Mouse (Mus musculus): ENCODE results near the gene Supt4a. TPM values are rescaled to one million over a fixed set of nuclear protein-coding genes. Genes with fewer than 3 reads are reported as not detected.

The Supt4a gene
- polyA plus RNA-seq, 1 experiment: 43.3 TPM

GRCm38 (mm10) chr11:87745632-87746555 lies 8.5 kb downstream of the Supt4a start:
- TF ChIP-seq POLR2A (IDR thresholded peaks at IDR 0.05; ENCODE audit: low read depth, low read length) (no peak), CTCF (IDR thresholded peaks at IDR 0.05; ENCODE audit: extremely low read depth, insufficient read length, insufficient replicate concordance, low read depth, low read length) (no peak)
- Histone ChIP-seq H3K36me3 (ENCODE audit: control insufficient read depth, insufficient read depth, low read length) (peaks cover 13% of the 10 kb centered on the region), H3K4me3 (ENCODE audit: low read depth, low read length) (no peak overlapping the region), H3K27me3 (ENCODE audit: control insufficient read depth, insufficient read depth, low read length) (no peaks in the 10 kb centered on the region), H3K4me1 (ENCODE audit: control insufficient read depth, insufficient read depth, insufficient read length, low read length) (peaks cover 2% of the 10 kb centered on the region; the same call in 1 of the 2 replicates), H3K27ac (ENCODE audit: insufficient read depth, low read depth, low read length) (peak overlapping the region; percentile 88)
- 65% methylated on average over 9 of the region's 9 CpGs for WGBS

DNA sequence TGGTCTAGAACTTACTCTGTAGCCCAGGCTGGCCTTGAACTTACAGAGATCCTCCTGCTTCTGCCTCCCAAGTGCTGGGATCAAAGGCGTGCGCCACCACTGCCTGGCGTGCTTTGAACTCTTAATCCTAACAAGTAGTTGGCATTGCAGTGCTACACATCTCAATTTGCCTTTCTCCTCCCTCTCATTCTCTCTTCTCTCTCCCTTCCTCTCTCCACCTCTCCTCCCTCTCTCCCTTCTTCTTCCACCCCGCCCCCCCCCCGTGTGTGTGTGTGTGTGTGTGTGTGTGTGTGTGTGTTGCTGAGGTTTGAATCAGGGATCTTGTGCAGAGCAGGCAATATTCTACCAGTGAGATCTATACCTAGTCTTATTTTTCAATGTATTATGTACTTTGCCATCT lies 10.0 kb downstream of the Supt4a start:
- TF ChIP-seq POLR2A (IDR thresholded peaks at IDR 0.05; ENCODE audit: low read depth, low read length) (no peak), CTCF (IDR thresholded peaks at IDR 0.05; ENCODE audit: extremely low read depth, insufficient read length, insufficient replicate concordance, low read depth, low read length) (no peak)
- Histone ChIP-seq H3K4me1 (ENCODE audit: control insufficient read depth, insufficient read depth, insufficient read length, low read length) (peaks cover 2% of the 10 kb centered on the region; the same call in 1 of the 2 replicates), H3K27ac (ENCODE audit: insufficient read depth, low read depth, low read length) (no peak overlapping the region), H3K36me3 (ENCODE audit: control insufficient read depth, insufficient read depth, low read length) (peaks cover 13% of the 10 kb centered on the region), H3K27me3 (ENCODE audit: control insufficient read depth, insufficient read depth, low read length) (no peaks in the 10 kb centered on the region), H3K4me3 (ENCODE audit: low read depth, low read length) (no peak overlapping the region)
- WGBS: 86% methylated on average over 5 of the region's 5 CpGs

DNA sequence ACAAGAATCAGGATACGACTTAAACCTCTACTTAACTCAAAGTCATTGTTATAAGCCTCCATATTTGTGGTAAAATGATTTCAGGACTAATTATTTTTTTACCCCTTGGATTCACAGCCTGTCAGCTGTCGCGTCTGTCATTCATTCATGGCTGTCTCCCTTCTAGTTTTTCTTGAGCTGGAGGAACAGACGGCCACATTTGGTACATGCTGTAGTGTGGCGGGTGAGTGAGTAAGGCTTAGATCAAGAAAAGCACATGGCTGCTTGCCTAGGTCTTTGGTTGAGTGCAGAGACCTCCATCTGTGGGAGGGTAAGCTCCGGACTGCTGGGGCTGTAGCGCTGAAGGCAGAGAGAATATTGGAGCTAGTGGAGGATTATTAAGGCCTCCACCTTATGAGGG lies 10.4 kb downstream of the Supt4a start:
- Histone ChIP-seq H3K4me1 (ENCODE audit: control insufficient read depth, insufficient read depth, insufficient read length, low read length) (peaks cover 2% of the 10 kb centered on the region; the same call in 1 of the 2 replicates), H3K27ac (ENCODE audit: insufficient read depth, low read depth, low read length) (peak overlapping the region; percentile 85), H3K36me3 (ENCODE audit: control insufficient read depth, insufficient read depth, low read length) (peaks cover 13% of the 10 kb centered on the region), H3K4me3 (ENCODE audit: low read depth, low read length) (no peak overlapping the region), H3K27me3 (ENCODE audit: control insufficient read depth, insufficient read depth, low read length) (no peaks in the 10 kb centered on the region)
- WGBS: 88% methylated on average over 7 of the region's 7 CpGs
- TF ChIP-seq POLR2A (IDR thresholded peaks at IDR 0.05; ENCODE audit: low read depth, low read length) (no peak), CTCF (IDR thresholded peaks at IDR 0.05; ENCODE audit: extremely low read depth, insufficient read length, insufficient replicate concordance, low read depth, low read length) (no peak)

DNA sequence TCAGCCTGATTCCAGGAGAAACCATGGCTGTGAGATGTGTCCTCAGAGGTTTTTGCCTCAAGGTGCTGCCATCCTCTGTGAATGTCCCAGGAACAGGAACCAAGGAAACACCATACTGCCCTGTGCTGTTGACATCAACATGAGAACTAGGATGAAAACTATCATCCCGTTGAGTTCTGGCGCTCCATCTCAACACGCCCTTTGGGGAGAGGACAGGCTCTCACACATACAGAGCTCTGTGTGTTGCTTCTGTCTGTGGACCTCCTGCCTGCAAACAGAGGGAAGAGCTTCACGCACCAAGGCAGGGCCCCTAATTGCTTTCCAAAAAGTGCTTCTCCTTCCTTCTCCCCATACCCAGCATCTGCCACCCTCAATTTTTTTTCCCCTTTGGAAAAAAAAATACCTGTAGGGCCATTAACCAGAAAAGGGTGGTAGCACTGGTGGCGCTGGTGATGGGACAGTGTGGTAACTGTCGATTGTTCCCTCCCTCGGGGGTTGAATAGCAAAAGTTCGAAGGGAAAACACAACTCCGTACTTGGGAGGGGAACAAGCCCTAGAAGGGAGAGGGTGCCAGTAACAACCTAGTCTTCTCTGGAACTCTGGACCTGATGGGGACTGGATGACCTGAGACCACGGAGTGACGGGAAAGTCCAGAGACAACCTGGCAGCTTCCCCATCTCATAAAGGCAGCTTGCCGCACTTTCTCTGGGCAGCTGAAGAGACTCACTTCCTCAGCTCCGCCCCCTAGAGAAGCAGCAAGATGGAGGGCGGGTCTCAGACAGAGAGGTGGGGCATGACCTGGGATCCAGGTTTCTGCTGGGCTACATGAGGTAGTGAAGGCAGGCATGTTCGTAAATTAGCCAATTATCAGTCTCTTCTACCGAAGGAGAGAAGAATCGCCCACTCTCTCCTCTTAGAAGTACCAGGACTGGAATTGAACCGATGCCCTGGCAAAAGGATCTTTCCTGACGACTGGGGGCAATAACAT lies 11.1 kb downstream of the Supt4a start:
- peak overlapping the region; percentile 44 for H3K4me3 ChIP-seq (ENCODE audit: low read depth, low read length)
- peaks cover 10% of the 10 kb centered on the region for H3K36me3 ChIP-seq (ENCODE audit: control insufficient read depth, insufficient read depth, low read length)
- H3K27me3 ChIP-seq (ENCODE audit: control insufficient read depth, insufficient read depth, low read length): no peaks in the 10 kb centered on the region
- TF ChIP-seq POLR2A (IDR thresholded peaks at IDR 0.05; ENCODE audit: low read depth, low read length) (peak; percentile 73), CTCF (IDR thresholded peaks at IDR 0.05; ENCODE audit: extremely low read depth, insufficient read length, insufficient replicate concordance, low read depth, low read length) (0 out of 2 replicates have a peak, but pooled peaks have one; percentile 12)
- peaks cover 2% of the 10 kb centered on the region; the same call in 1 of the 2 replicates for H3K4me1 ChIP-seq (ENCODE audit: control insufficient read depth, insufficient read depth, insufficient read length, low read length)
- H3K27ac ChIP-seq (ENCODE audit: insufficient read depth, low read depth, low read length): peak overlapping the region; percentile 89
- WGBS: 20% methylated on average over 19 of the region's 19 CpGs

- Histone ChIP-seq H3K4me3 (ENCODE audit: low read depth, low read length) (peak overlapping the region; percentile 30), H3K4me1 (ENCODE audit: control insufficient read depth, insufficient read depth, insufficient read length, low read length) (peaks cover 2% of the 10 kb centered on the region; the same call in 1 of the 2 replicates), H3K36me3 (ENCODE audit: control insufficient read depth, insufficient read depth, low read length) (peaks cover 4% of the 10 kb centered on the region), H3K27me3 (ENCODE audit: control insufficient read depth, insufficient read depth, low read length) (no peaks in the 10 kb centered on the region), H3K27ac (ENCODE audit: insufficient read depth, low read depth, low read length) (peak overlapping the region; percentile 89)
- 57% methylated on average over 18 of the region's 18 CpGs for WGBS
- TF ChIP-seq CTCF (IDR thresholded peaks at IDR 0.05; ENCODE audit: extremely low read depth, insufficient read length, insufficient replicate concordance, low read depth, low read length): no peak
- no peak for TF ChIP-seq POLR2A (IDR thresholded peaks at IDR 0.05; ENCODE audit: low read depth, low read length)
Observed at GRCm38 (mm10) chr11:87749192-87750042, 12.1 kb downstream of the Supt4a start.

DNA sequence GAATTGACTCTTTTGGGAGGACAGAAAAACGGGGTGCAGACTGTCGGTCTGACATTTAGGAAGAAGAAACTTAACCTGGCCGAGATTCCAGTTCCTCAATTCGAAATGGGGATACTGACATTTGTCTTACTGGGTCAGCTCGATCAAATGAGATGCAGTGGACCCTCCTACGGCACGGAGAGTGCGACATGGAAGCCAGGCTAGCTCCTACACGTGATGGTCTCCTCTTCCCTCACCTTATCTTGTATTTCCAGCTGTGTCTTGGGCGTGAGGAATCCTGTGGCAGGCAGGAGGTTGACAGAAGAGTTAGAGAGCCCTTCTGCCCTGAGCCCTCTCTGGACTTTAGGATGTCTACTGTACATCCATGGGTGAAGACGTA lies 12.7 kb downstream of the Supt4a start:
- Histone ChIP-seq H3K36me3 (ENCODE audit: control insufficient read depth, insufficient read depth, low read length) (no peaks in the 10 kb centered on the region), H3K4me1 (ENCODE audit: control insufficient read depth, insufficient read depth, insufficient read length, low read length) (peaks cover 2% of the 10 kb centered on the region; the same call in 1 of the 2 replicates), H3K4me3 (ENCODE audit: low read depth, low read length) (peak overlapping the region; percentile 21), H3K27ac (ENCODE audit: insufficient read depth, low read depth, low read length) (peak overlapping the region; percentile 88), H3K27me3 (ENCODE audit: control insufficient read depth, insufficient read depth, low read length) (no peaks in the 10 kb centered on the region)
- no peak for TF ChIP-seq POLR2A (IDR thresholded peaks at IDR 0.05; ENCODE audit: low read depth, low read length)
- no peak for TF ChIP-seq CTCF (IDR thresholded peaks at IDR 0.05; ENCODE audit: extremely low read depth, insufficient read length, insufficient replicate concordance, low read depth, low read length)
- 73% methylated on average over 11 of the region's 11 CpGs for WGBS
